Mouse (Mus musculus): ENCODE measurements around the gene Cd200r1. TPM values are rescaled to one million over a fixed set of nuclear protein-coding genes. Genes with fewer than 3 reads are reported as not detected.
"Not testable (repeated sequence)": the region's sequence is repeated elsewhere in the genome, so short reads cannot be mapped to it uniquely, and the experiment has no call there.

Gene Cd200r1
- total RNA-seq, 1 experiment = 0.09 TPM

DNA sequence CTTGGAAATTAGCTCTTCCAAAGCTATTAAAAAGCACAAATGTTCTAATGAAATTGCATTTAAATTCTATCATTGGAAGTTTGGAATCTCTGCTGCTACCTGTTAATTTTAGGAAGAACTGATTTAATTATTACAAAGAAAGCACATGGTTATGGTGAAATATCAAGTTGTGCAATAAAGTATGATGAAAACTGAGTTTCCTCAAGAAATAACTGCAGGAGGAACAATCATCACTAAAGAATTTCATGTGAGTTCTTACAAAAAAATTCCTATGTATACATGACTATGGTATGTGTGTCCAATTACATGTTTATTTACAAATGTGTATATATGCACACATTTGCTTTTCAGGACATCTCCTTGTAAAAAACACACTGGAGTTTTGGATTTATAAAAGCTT lies 28.9 kb downstream of the Cd200r1 start:
- no peaks in the 10 kb centered on the region for H3K4me1 ChIP-seq (ENCODE audit: control insufficient read depth in 2 of 2, insufficient read depth in 2 of 2, low read length in 2 of 2, poor library complexity in 1 of 2)
- TF ChIP-seq MAFK (IDR thresholded peaks at IDR 0.05; ENCODE audit: insufficient read depth, low read depth, low read length) (no peak), ZC3H11A (IDR thresholded peaks at IDR 0.05; ENCODE audit: borderline replicate concordance, low read depth, low read length) (no peak), ZNF384 (IDR thresholded peaks at IDR 0.05; ENCODE audit: low read depth, low read length) (no peak), HCFC1 (IDR thresholded peaks at IDR 0.05; ENCODE audit: borderline replicate concordance, insufficient read depth, low read length) (no peak), CHD2 (IDR thresholded peaks at IDR 0.05; ENCODE audit: low read depth, low read length) (no peak)
- in situ Hi-C loops (cut with MboI; ENCODE audit: low sequenced_read_pairs in 2 of 2, unreplicated experiment in 2 of 2) = no loop called here
- H3K4me3 ChIP-seq (ENCODE audit: insufficient read depth in 1 of 2, low read depth in 1 of 2, low read length in 2 of 2, poor library complexity in 1 of 2, severe bottlenecking in 1 of 2) = no peak overlapping the region
- no peak overlapping the region for H3K27ac ChIP-seq (ENCODE audit: insufficient read depth, low read depth, low read length, poor library complexity, severe bottlenecking)
- no peak for DNase-seq (ENCODE audit: low read depth, low spot score)
- H3K9ac ChIP-seq (ENCODE audit: insufficient read depth, low read depth, low read length, poor library complexity, severe bottlenecking) = no peak overlapping the region
- H3K36me3 ChIP-seq (ENCODE audit: control insufficient read depth, insufficient read depth, low read length, poor library complexity, severe bottlenecking) = no peaks in the 10 kb centered on the region
- H3K9me3 ChIP-seq (ENCODE audit: control insufficient read depth, insufficient read depth, low read depth, low read length) = no peaks in the 10 kb centered on the region

DNA sequence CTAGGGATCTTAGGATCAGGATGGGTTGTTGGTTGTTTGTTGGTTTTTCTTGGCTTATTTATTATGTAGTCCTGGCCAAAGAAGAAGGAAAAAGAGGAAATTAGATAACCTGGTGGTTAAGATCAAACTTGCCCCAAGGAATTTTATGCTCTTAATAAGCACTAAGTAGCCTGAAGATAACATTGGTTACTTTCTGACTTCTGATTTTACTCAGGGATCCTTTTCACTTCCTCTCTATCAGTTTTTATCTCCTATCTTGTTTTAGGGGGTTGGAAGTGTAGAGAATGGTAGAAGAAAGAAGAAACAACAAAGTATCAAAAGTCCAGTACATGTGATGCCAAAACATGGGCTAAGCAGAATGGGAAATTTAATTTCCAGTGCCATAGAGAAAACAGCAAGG lies 40.4 kb downstream of the Cd200r1 start:
- no peak for TF ChIP-seq CHD2 (IDR thresholded peaks at IDR 0.05; ENCODE audit: low read depth, low read length)
- H3K9ac ChIP-seq (ENCODE audit: insufficient read depth, low read depth, low read length, poor library complexity, severe bottlenecking) = no peak overlapping the region
- H3K9me3 ChIP-seq (ENCODE audit: control insufficient read depth, insufficient read depth, low read depth, low read length) = no peaks in the 10 kb centered on the region
- no peak overlapping the region for H3K4me3 ChIP-seq (ENCODE audit: insufficient read depth in 1 of 2, low read depth in 1 of 2, low read length in 2 of 2, poor library complexity in 1 of 2, severe bottlenecking in 1 of 2)
- DNase-seq (ENCODE audit: low read depth, low spot score) = no peak
- no peaks in the 10 kb centered on the region for H3K36me3 ChIP-seq (ENCODE audit: control insufficient read depth, insufficient read depth, low read length, poor library complexity, severe bottlenecking)
- H3K4me1 ChIP-seq (ENCODE audit: control insufficient read depth in 2 of 2, insufficient read depth in 2 of 2, low read length in 2 of 2, poor library complexity in 1 of 2) = no peaks in the 10 kb centered on the region
- no peak overlapping the region for H3K27ac ChIP-seq (ENCODE audit: insufficient read depth, low read depth, low read length, poor library complexity, severe bottlenecking)
- in situ Hi-C loops (cut with MboI; ENCODE audit: low sequenced_read_pairs in 2 of 2, unreplicated experiment in 2 of 2) = no loop called here

DNA sequence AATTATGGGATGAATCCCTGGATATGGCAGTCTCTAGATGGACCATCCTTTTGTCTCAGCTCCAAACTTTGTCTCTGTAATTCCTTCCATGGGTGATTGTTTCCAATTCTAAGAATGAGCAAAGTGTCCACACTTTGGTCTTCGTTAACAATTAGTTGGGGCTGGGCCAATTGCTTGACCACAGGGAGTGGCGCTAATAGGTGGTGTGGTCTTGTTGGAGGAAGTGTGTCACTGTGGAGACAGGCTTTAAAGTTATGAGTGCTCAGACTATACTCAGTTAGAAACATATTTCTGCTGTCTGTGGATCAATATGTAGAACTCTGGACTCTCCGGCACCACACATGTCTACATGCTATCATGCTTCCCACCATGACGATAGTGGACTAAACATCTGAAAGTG lies 44.7 kb downstream of the Cd200r1 start:
- H3K9ac ChIP-seq (ENCODE audit: insufficient read depth, low read depth, low read length, poor library complexity, severe bottlenecking); DNase-seq (ENCODE audit: low read depth, low spot score); H3K27ac ChIP-seq (ENCODE audit: insufficient read depth, low read depth, low read length, poor library complexity, severe bottlenecking); in situ Hi-C loops (cut with MboI; ENCODE audit: low sequenced_read_pairs in 2 of 2, unreplicated experiment in 2 of 2); H3K9me3 ChIP-seq (ENCODE audit: control insufficient read depth, insufficient read depth, low read depth, low read length); H3K36me3 ChIP-seq (ENCODE audit: control insufficient read depth, insufficient read depth, low read length, poor library complexity, severe bottlenecking); H3K4me1 ChIP-seq (ENCODE audit: control insufficient read depth in 2 of 2, insufficient read depth in 2 of 2, low read length in 2 of 2, poor library complexity in 1 of 2); H3K4me3 ChIP-seq (ENCODE audit: insufficient read depth in 1 of 2, low read depth in 1 of 2, low read length in 2 of 2, poor library complexity in 1 of 2, severe bottlenecking in 1 of 2): not testable (repeated sequence)

DNA sequence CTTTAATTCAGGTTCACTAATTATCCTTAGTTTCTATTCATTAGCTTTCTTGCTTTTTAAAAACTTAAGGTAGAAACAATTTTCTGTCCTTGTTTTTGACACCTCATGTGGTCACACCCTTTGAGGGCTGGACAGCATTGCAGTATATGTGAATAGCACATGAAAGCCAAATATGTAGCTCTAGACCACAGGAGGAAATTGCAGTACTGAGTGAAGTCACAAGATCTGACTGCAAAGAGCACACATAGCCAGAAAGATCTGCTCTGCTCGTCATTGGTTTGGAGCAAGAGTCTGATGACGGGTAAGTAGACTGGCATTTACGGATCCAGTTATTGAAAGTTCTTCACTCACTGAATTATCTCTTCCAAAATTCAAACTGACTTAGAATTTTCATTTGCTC lies 46.0 kb downstream of the Cd200r1 start, which contains the start of gene Cd200r4:
TSS of gene Cd200r4 (plus strand) at position 190 of the 400 bp plus-strand sequence.
- H3K4me3 ChIP-seq (ENCODE audit: insufficient read depth in 1 of 2, low read depth in 1 of 2, low read length in 2 of 2, poor library complexity in 1 of 2, severe bottlenecking in 1 of 2) = no peak within 1 kb of the TSS
- DNase-seq (ENCODE audit: low read depth, low spot score) = no peak
- no peaks in the 10 kb centered on the region for H3K9me3 ChIP-seq (ENCODE audit: control insufficient read depth, insufficient read depth, low read depth, low read length)
- H3K4me1 ChIP-seq (ENCODE audit: control insufficient read depth in 2 of 2, insufficient read depth in 2 of 2, low read length in 2 of 2, poor library complexity in 1 of 2) = no peaks in the 10 kb centered on the region
- H3K27ac ChIP-seq (ENCODE audit: insufficient read depth, low read depth, low read length, poor library complexity, severe bottlenecking) = no peak within 1 kb of the TSS
- in situ Hi-C loops (cut with MboI; ENCODE audit: low sequenced_read_pairs in 2 of 2, unreplicated experiment in 2 of 2) = no loop called here
- TF ChIP-seq ZNF384 (IDR thresholded peaks at IDR 0.05; ENCODE audit: low read depth, low read length) (no peak), CHD2 (IDR thresholded peaks at IDR 0.05; ENCODE audit: low read depth, low read length) (no peak), HCFC1 (IDR thresholded peaks at IDR 0.05; ENCODE audit: borderline replicate concordance, insufficient read depth, low read length) (no peak), MAFK (IDR thresholded peaks at IDR 0.05; ENCODE audit: insufficient read depth, low read depth, low read length) (no peak)
- no peak within 1 kb of the TSS for H3K9ac ChIP-seq (ENCODE audit: insufficient read depth, low read depth, low read length, poor library complexity, severe bottlenecking)
- H3K36me3 ChIP-seq (ENCODE audit: control insufficient read depth, insufficient read depth, low read length, poor library complexity, severe bottlenecking) = no peaks in the 10 kb centered on the region

DNA sequence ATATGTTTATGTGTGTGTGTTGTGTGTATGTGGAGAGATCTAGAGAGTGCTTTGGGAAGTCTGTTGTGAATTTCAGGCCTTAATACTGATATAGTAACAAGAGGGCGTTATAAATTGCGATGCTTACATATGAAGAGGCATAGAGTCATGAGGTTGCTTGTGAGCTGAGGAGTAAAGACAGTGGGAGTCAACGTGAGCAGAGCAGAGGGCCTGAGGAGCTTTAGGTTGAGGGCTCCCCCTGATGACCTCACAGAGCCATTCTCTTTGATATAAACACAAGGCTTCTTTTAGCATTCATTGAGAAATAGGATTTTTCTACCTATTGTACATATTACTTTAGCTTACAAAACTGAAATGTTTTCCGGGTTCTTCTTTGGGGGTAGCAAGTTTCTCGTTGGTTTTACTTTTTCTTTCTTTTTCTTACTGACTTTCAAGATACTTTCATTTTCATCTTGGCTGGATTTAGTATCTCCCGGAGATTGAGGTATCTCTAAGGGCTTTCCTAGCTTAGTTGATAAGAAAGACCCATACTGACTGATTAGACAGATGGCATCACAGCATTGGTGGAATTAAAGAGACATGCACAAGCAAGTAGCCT lies 47.0 kb downstream of the Cd200r1 start:
- no peak for TF ChIP-seq MAFK (IDR thresholded peaks at IDR 0.05; ENCODE audit: insufficient read depth, low read depth, low read length)
- DNase-seq (ENCODE audit: low read depth, low spot score) = no peak

More for the DNA sequence above, 47.0 kb downstream of the Cd200r1 start:
- no peaks in the 10 kb centered on the region for H3K4me1 ChIP-seq (ENCODE audit: control insufficient read depth in 2 of 2, insufficient read depth in 2 of 2, low read length in 2 of 2, poor library complexity in 1 of 2)
- in situ Hi-C loops (cut with MboI; ENCODE audit: low sequenced_read_pairs in 2 of 2, unreplicated experiment in 2 of 2) = no loop called here
- H3K4me3 ChIP-seq (ENCODE audit: insufficient read depth in 1 of 2, low read depth in 1 of 2, low read length in 2 of 2, poor library complexity in 1 of 2, severe bottlenecking in 1 of 2) = no peak overlapping the region
- H3K9ac ChIP-seq (ENCODE audit: insufficient read depth, low read depth, low read length, poor library complexity, severe bottlenecking) = no peak overlapping the region
- H3K36me3 ChIP-seq (ENCODE audit: control insufficient read depth, insufficient read depth, low read length, poor library complexity, severe bottlenecking) = no peaks in the 10 kb centered on the region
- H3K9me3 ChIP-seq (ENCODE audit: control insufficient read depth, insufficient read depth, low read depth, low read length) = no peaks in the 10 kb centered on the region
- no peak overlapping the region for H3K27ac ChIP-seq (ENCODE audit: insufficient read depth, low read depth, low read length, poor library complexity, severe bottlenecking)

Measured in ES-E14 (cell line).